Mouse (Mus musculus) megakaryocyte, embryonic 14.5 days (primary cell): ENCODE data around the gene Brd7. TPM values are rescaled to one million over a fixed set of nuclear protein-coding genes. Genes with fewer than 3 reads are reported as not detected.

Experiments
- H3K27me3 ChIP-seq: replicated peaks from 2 replicates; pipeline ENCODE3; 2012; ENCODE audit warnings: inconsistent platforms
- H3K36me3 ChIP-seq: replicated peaks from 2 replicates; pipeline ENCODE3; 2012; ENCODE audit warnings: low read length, inconsistent platforms, mixed read lengths
- H3K4me1 ChIP-seq: 2 replicates; pipeline ENCODE4 v1.6.1; 2012; ENCODE audit warnings: inconsistent platforms
- H3K4me3 ChIP-seq: replicated peaks from 2 replicates; pipeline ENCODE3; 2012; ENCODE audit warnings: moderate library complexity, mild to moderate bottlenecking, inconsistent platforms
- H3K9me3 ChIP-seq: 2 replicates; pipeline ENCODE4 v1.6.1; 2012; ENCODE audit warnings: inconsistent platforms
- FLI1 ChIP-seq: IDR thresholded peaks from 2 replicates; pipeline ENCODE4 v1.6.1; 2012; ENCODE audit warnings: low read length, inconsistent platforms, mixed read lengths
- GATA1 ChIP-seq: IDR thresholded peaks from 3 replicates; pipeline ENCODE4 v1.6.1; 2012; ENCODE audit warnings: mixed read lengths, low read length, inconsistent platforms, borderline replicate concordance
- polyA plus RNA-seq: library from polyadenylated mRNA; stranded (reverse); fragments of >175 nt; gene quantifications from 2 replicates; pipeline ENCODE4 v1.2.3, GENCODE M21; 2012; ENCODE audit warnings: low replicate concordance; ENCODE audit not compliant: insufficient read depth

The Brd7 gene
- polyA plus RNA-seq, 1 experiment = 80.4 TPM

- H3K27me3 ChIP-seq = no peaks in the 10 kb centered on the region
- peaks cover 35% of the 10 kb centered on the region for H3K4me1 ChIP-seq
- H3K36me3 ChIP-seq = peaks cover 70% of the 10 kb centered on the region
Measured at GRCm38 (mm10) chr8:88357946-88358345, 4.0 kb downstream of the Brd7 start.

DNA sequence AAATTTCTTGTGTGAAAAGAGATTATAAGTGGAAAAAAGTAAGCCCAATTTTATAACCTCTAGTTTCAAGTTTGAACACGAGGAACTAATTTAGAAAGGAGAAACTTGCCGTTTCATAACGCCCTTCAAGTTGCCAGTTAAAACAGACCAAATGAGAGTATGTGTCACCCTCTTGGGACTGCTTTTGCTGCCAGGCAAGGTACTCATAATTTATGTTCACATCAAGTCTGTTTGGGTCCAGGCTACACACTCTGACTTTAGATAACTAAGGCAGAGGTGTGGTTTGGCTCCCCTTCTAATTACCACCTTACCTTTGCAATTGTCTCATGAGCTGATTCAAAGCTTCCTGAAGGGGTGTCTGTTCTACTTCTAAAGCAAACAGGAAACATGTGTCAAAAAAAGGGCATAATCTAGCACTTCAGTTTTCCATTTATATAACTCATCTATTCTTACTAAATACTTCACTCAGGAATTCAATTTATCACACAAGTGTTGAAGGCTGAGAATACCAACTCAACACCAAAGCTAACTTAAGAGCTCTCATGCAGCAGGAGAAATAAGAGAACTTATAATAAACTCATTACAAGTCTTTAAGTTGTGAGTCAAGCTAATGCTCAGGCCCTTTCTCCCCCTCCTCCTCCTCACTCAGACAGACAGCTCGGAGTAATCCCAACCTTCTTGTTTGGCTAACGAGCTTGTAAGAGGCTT lies 4.6 kb downstream of the Brd7 start:
- H3K36me3 ChIP-seq = peaks cover 75% of the 10 kb centered on the region
- H3K27me3 ChIP-seq = no peaks in the 10 kb centered on the region
- no peaks in the 10 kb centered on the region for H3K9me3 ChIP-seq
- H3K4me1 ChIP-seq = peaks cover 30% of the 10 kb centered on the region
- H3K4me3 ChIP-seq = no peak overlapping the region
- no peak for TF ChIP-seq GATA1
- no peak for TF ChIP-seq FLI1

More at GRCm38 (mm10) chr8:88357946-88358345, 4.0 kb downstream of the Brd7 start:
- H3K9me3 ChIP-seq = no peaks in the 10 kb centered on the region
- H3K4me3 ChIP-seq = no peak overlapping the region
- TF ChIP-seq FLI1 (no peak), GATA1 (no peak)

DNA sequence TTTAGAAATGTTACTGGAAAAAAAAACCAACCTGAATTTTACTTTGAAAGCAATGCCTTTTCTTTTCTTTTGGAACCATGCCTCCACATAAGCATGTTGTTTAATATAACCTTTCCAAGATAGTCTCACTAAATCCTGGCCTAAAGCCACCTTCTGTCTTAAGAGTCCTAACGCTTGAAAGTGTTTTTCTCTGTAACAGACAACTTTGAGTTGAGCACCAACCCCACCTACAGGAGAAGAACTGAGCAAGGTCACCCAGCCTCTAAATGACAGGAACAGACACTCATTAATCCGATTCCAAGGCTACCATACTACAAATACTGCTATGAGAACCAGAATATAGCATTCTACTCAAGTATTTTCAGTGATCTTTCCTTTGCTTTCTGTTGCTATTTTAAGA lies 12.9 kb downstream of the Brd7 start:
- Histone ChIP-seq H3K36me3 (peaks cover 94% of the 10 kb centered on the region), H3K4me1 (peaks cover 3% of the 10 kb centered on the region; the same call in 1 of the 2 replicates), H3K27me3 (no peaks in the 10 kb centered on the region), H3K9me3 (no peaks in the 10 kb centered on the region), H3K4me3 (no peak overlapping the region)
- TF ChIP-seq GATA1 (no peak), FLI1 (no peak)

- H3K27me3 ChIP-seq = no peaks in the 10 kb centered on the region
- H3K4me1 ChIP-seq = no peaks in the 10 kb centered on the region
- TF ChIP-seq FLI1 = no peak
- no peak for TF ChIP-seq GATA1
- no peak overlapping the region for H3K4me3 ChIP-seq
- peaks cover 98% of the 10 kb centered on the region for H3K36me3 ChIP-seq
- H3K9me3 ChIP-seq = no peaks in the 10 kb centered on the region
Measured at GRCm38 (mm10) chr8:88342026-88342425, 20.0 kb downstream of the Brd7 start.

- Histone ChIP-seq H3K4me1 (peaks cover 1% of the 10 kb centered on the region; the same call in 1 of the 2 replicates), H3K4me3 (no peak overlapping the region), H3K36me3 (peaks cover 98% of the 10 kb centered on the region), H3K9me3 (peaks cover 5% of the 10 kb centered on the region; the same call in 1 of the 2 replicates), H3K27me3 (no peaks in the 10 kb centered on the region)
- no peak for TF ChIP-seq FLI1
- TF ChIP-seq GATA1 = no peak
Measured at GRCm38 (mm10) chr8:88339887-88340695, 21.9 kb downstream of the Brd7 start.

- TF ChIP-seq FLI1 (no peak), GATA1 (no peak)
Measured at GRCm38 (mm10) chr8:88339221-88339620, 22.8 kb downstream of the Brd7 start.

DNA sequence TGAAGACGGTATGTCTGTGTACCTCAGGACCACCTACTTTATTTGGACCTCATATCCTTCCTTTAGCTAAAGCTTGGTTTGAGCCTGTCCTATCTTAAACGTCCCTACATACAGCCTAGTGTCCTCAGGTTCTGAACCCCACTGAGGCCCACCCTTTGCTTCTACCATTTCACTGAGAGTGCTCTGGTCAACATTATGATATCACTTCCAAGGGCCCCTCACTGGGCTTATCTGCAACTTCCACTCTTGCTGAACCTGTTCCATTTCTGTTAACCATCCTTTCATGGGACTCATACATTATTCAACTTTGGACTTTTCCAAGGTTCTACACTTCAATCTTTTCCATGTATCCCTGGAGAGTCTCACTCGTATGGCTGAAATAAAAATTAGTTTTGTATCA lies 27.0 kb downstream of the Brd7 start:
- Histone ChIP-seq H3K9me3 (peaks cover 5% of the 10 kb centered on the region; the same call in 1 of the 2 replicates), H3K36me3 (peaks cover 97% of the 10 kb centered on the region), H3K4me1 (peaks cover 10% of the 10 kb centered on the region), H3K4me3 (no peak overlapping the region), H3K27me3 (no peaks in the 10 kb centered on the region)
- TF ChIP-seq FLI1 (no peak), GATA1 (no peak)

More at GRCm38 (mm10) chr8:88339221-88339620, 22.8 kb downstream of the Brd7 start:
- H3K4me1 ChIP-seq = peaks cover 10% of the 10 kb centered on the region
- H3K4me3 ChIP-seq = no peak overlapping the region
- H3K27me3 ChIP-seq = no peaks in the 10 kb centered on the region
- H3K9me3 ChIP-seq = peaks cover 5% of the 10 kb centered on the region; the same call in 1 of the 2 replicates
- peaks cover 98% of the 10 kb centered on the region for H3K36me3 ChIP-seq

DNA sequence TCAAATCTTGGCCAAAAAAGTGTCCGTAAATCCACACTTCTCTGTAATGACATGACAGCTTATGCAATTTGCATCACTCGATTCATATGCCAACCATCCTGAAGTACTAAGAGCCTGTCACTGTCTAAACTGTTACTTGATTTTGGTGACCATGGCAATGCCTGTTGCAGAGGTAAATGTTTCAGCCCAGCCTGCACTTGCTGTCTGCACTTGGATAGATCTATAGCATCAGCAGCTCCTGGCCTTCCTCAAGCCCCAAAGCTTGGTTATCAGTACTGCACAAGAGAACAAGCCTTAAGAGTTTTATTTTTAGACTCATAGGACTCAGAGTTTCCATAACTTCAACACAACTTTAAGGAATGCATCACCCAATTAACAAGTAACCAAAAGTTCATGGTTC lies 27.6 kb downstream of the Brd7 start:
- TF ChIP-seq GATA1 = no peak
- TF ChIP-seq FLI1 = no peak
- Histone ChIP-seq H3K9me3 (peaks cover 5% of the 10 kb centered on the region; the same call in 1 of the 2 replicates), H3K36me3 (peaks cover 97% of the 10 kb centered on the region), H3K4me1 (peaks cover 10% of the 10 kb centered on the region), H3K27me3 (no peaks in the 10 kb centered on the region), H3K4me3 (no peak overlapping the region)

DNA sequence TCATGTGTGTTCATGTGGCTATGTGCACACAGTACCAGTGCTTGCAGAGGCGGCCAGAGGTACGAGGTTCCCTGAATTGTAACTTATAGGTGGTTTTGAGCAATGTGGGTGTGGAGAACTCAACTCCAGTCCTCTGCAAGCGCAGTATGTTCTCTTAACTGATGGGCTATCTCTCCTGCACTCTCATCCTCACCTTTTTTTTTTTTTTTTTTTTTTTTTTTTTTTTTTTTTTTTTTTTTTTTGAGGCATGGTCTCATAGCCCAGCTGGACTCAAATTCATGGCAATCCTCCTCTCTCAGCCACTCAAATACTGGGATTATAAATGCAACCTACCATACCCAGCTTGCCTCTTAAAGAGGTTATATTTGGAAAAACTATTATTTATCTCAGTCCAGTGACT lies 31.2 kb downstream of the Brd7 start:
- TF ChIP-seq GATA1 = no peak
- no peak for TF ChIP-seq FLI1
- no peaks in the 10 kb centered on the region for H3K27me3 ChIP-seq
- peaks cover 10% of the 10 kb centered on the region for H3K4me1 ChIP-seq
- no peak overlapping the region for H3K4me3 ChIP-seq
- H3K36me3 ChIP-seq = peaks cover 100% of the 10 kb centered on the region
- H3K9me3 ChIP-seq = no peaks in the 10 kb centered on the region

DNA sequence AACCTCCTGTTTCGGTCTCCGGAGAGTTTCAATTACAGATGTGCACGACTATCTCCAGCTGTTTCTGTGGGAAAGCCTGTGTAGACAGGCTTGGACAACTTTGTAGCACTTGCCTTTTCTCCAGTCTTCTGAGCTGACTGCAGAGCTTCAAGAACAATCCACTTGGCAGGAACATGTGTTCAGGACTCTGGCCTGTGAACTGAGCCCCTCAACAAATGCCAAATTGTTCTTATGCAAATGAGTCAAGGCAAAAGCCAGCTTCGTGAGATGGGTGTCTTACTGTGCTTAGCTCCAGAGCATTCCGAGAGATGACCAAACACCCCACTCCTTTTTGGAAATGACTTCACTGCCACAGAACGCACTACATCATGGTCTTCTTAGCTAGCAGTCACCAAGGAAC lies 33.3 kb downstream of the Brd7 start:
- TF ChIP-seq GATA1 (no peak), FLI1 (no peak)
- no peaks in the 10 kb centered on the region for H3K9me3 ChIP-seq
- peaks cover 100% of the 10 kb centered on the region for H3K36me3 ChIP-seq
- no peak overlapping the region for H3K4me3 ChIP-seq
- H3K27me3 ChIP-seq = no peaks in the 10 kb centered on the region
- no peaks in the 10 kb centered on the region for H3K4me1 ChIP-seq
